Mouse (Mus musculus) CH12.LX (cell line): ENCODE results near the gene Cfap46. TPM values are rescaled to one million over a fixed set of nuclear protein-coding genes. Genes with fewer than 3 reads are reported as not detected.

Experiments
- DNase-seq: peaks from one replicate; pipeline ENCODE4 v3.0.0-alpha.2; 2013; ENCODE audit errors: extremely low read depth
- H3K27ac ChIP-seq: 2 replicates; pipeline ENCODE4 v1.5.1; 2012; ENCODE audit warnings: low read depth, mild to moderate bottlenecking, control low read depth, moderate library complexity; ENCODE audit not compliant: insufficient read depth
- H3K27me3 ChIP-seq: replicated peaks from 2 replicates; pipeline ENCODE3; 2012; ENCODE audit warnings: inconsistent platforms
- H3K36me3 ChIP-seq, 2 experiments: replicated peaks in 1 of 2; 2 replicates each; pipeline versions ENCODE3 to v1.6.1; 2012; ENCODE audit warnings: inconsistent platforms in 1 of 2, low read length in 1 of 2, mild to moderate bottlenecking in 1 of 2, mixed read lengths in 1 of 2, moderate library complexity in 1 of 2; ENCODE audit not compliant: control insufficient read depth in 1 of 2, insufficient read depth in 1 of 2
- H3K4me1 ChIP-seq, 2 experiments: 2 replicates each; pipeline ENCODE4 v1.6.1; 2012; ENCODE audit warnings: inconsistent platforms in 1 of 2, moderate library complexity in 1 of 2; ENCODE audit not compliant: insufficient read depth in 2 of 2, control insufficient read depth in 1 of 2
- H3K4me2 ChIP-seq: 2 replicates; pipeline ENCODE4 v1.6.1; 2012; ENCODE audit warnings: low read depth, mild to moderate bottlenecking, control low read depth; ENCODE audit not compliant: poor library complexity, insufficient read depth, severe bottlenecking
- H3K4me3 ChIP-seq, 3 experiments: fragments of 150-350 bp in 1 of 3; sonication (generic) in 1 of 3; replicated peaks in 1 of 3; 2 replicates each; pipeline versions ENCODE3 to v1.5.1; 2011 to 2012; ENCODE audit warnings: low read depth in 2 of 3, low read length in 2 of 3, mild to moderate bottlenecking in 2 of 3, moderate library complexity in 2 of 3, control low read depth in 1 of 3, improper control_type of control experiment in 1 of 3, inconsistent platforms in 1 of 3, mixed read lengths in 1 of 3; ENCODE audit not compliant: poor library complexity in 1 of 3
- H3K79me2 ChIP-seq: replicated peaks from 2 replicates; pipeline ENCODE4 v1.6.1; 2012; ENCODE audit warnings: mild to moderate bottlenecking, moderate library complexity; ENCODE audit not compliant: control insufficient read depth, poor library complexity, insufficient read depth, severe bottlenecking; ENCODE audit errors: extremely low read depth
- H3K9ac ChIP-seq: 2 replicates; pipeline ENCODE4 v1.6.1; 2012; ENCODE audit warnings: low read depth, mild to moderate bottlenecking, control low read depth, moderate library complexity; ENCODE audit not compliant: insufficient read depth
- H3K9me3 ChIP-seq: replicated peaks from 2 replicates; pipeline ENCODE3; 2012; ENCODE audit warnings: low read length, inconsistent platforms, mixed read lengths
- BHLHE40 ChIP-seq: IDR thresholded peaks from 2 replicates; pipeline ENCODE4 v1.6.1; 2011; ENCODE audit warnings: mild to moderate bottlenecking, low read depth, low read length, improper control_type of control experiment
- CHD1 ChIP-seq: IDR thresholded peaks from 2 replicates; pipeline ENCODE4 v1.6.1; 2012; ENCODE audit warnings: low read depth, low read length, improper control_type of control experiment, inconsistent platforms
- CTCF ChIP-seq, 2 experiments: IDR thresholded peaks in 1 of 2; conservative IDR thresholded peaks in 1 of 2; 2 replicates each; pipeline ENCODE4 v1.5.1; 2011 to 2012; ENCODE audit warnings: low read depth in 2 of 2, low read length in 2 of 2, improper control_type of control experiment in 1 of 2, inconsistent platforms in 1 of 2, mild to moderate bottlenecking in 1 of 2, moderate library complexity in 1 of 2
- EP300 ChIP-seq: IDR thresholded peaks from 2 replicates; pipeline ENCODE4 v1.6.1; 2011; ENCODE audit warnings: low read length, improper control_type of control experiment
- ETS1 ChIP-seq: conservative IDR thresholded peaks from 2 replicates; pipeline ENCODE4 v1.6.1; 2012; ENCODE audit warnings: low read depth, mild to moderate bottlenecking, inconsistent platforms, low read length, improper control_type of control experiment, moderate library complexity
- HCFC1 ChIP-seq: IDR thresholded peaks from 2 replicates; pipeline ENCODE4 v1.6.1; 2012; ENCODE audit warnings: low read depth, mild to moderate bottlenecking, inconsistent platforms, low read length, improper control_type of control experiment
- IRF4 ChIP-seq: IDR thresholded peaks from 2 replicates; pipeline ENCODE4 v1.6.1; 2014; ENCODE audit warnings: low read depth, mild to moderate bottlenecking, inconsistent platforms, low read length, improper control_type of control experiment
- JUND ChIP-seq: conservative IDR thresholded peaks from 2 replicates; pipeline ENCODE4 v1.6.1; 2011; ENCODE audit warnings: low read depth, low read length, improper control_type of control experiment
- KAT2A ChIP-seq: IDR thresholded peaks from 2 replicates; pipeline ENCODE4 v1.6.1; 2012; ENCODE audit warnings: low read length, improper control_type of control experiment, inconsistent platforms; ENCODE audit not compliant: insufficient replicate concordance
- MAFK ChIP-seq: IDR thresholded peaks from 2 replicates; pipeline ENCODE4 v1.6.1; 2011; ENCODE audit warnings: low read length, improper control_type of control experiment; ENCODE audit not compliant: insufficient replicate concordance
- MAX ChIP-seq: IDR thresholded peaks from 2 replicates; pipeline ENCODE4 v1.6.1; 2011; ENCODE audit warnings: low read length, improper control_type of control experiment
- MEF2A ChIP-seq: IDR thresholded peaks from 2 replicates; pipeline ENCODE4 v1.6.1; 2014; ENCODE audit warnings: low read depth, mild to moderate bottlenecking, inconsistent platforms, low read length, improper control_type of control experiment, borderline replicate concordance
- MYC ChIP-seq: IDR thresholded peaks from 2 replicates; pipeline ENCODE4 v1.6.1; 2011; ENCODE audit warnings: low read depth, mild to moderate bottlenecking, improper control_type of control experiment, low read length
- NELFE ChIP-seq: IDR thresholded peaks from 2 replicates; pipeline ENCODE4 v1.6.1; 2011; ENCODE audit warnings: low read depth, low read length, improper control_type of control experiment
- NRF1 ChIP-seq: IDR thresholded peaks from 2 replicates; pipeline ENCODE4 v1.6.1; 2014; ENCODE audit warnings: low read depth, mild to moderate bottlenecking, inconsistent platforms, low read length, improper control_type of control experiment, moderate library complexity
- POLR2A ChIP-seq: IDR thresholded peaks from 2 replicates; pipeline ENCODE4 v1.6.1; 2011; ENCODE audit warnings: low read depth, mild to moderate bottlenecking, improper control_type of control experiment, low read length
- RAD21 ChIP-seq: IDR thresholded peaks from 2 replicates; pipeline ENCODE4 v1.6.1; 2011; ENCODE audit warnings: low read depth, mild to moderate bottlenecking, low read length, improper control_type of control experiment, moderate library complexity
- RCOR1 ChIP-seq: conservative IDR thresholded peaks from 2 replicates; pipeline ENCODE4 v1.6.1; 2012; ENCODE audit warnings: low read depth, mild to moderate bottlenecking, inconsistent platforms, low read length, improper control_type of control experiment
- SMC3 ChIP-seq: IDR thresholded peaks from 2 replicates; pipeline ENCODE4 v1.6.1; 2011; ENCODE audit warnings: low read depth, low read length, improper control_type of control experiment
- TBP ChIP-seq: conservative IDR thresholded peaks from 2 replicates; pipeline ENCODE4 v1.6.1; 2011; ENCODE audit warnings: low read depth, low read length, improper control_type of control experiment
- USF1 ChIP-seq: IDR thresholded peaks from 2 replicates; pipeline ENCODE4 v1.6.1; 2014; ENCODE audit warnings: low read depth, mild to moderate bottlenecking, inconsistent platforms, low read length, improper control_type of control experiment
- USF2 ChIP-seq: conservative IDR thresholded peaks from 2 replicates; pipeline ENCODE4 v1.6.1; 2011; ENCODE audit warnings: low read depth, low read length, improper control_type of control experiment
- ZNF384 ChIP-seq: IDR thresholded peaks from 2 replicates; pipeline ENCODE4 v1.6.1; 2012; ENCODE audit warnings: low read depth, low read length, improper control_type of control experiment, inconsistent platforms
- dilution Hi-C: fragments of 300-500 bp; cut with MboI; formaldehyde crosslinking; loops from 2 replicates; pipeline ENCODE4 v1.14.3; 2020; ENCODE audit warnings: low sequenced_read_pairs; ENCODE audit not compliant: extremely low pct_unique_long_range_greater_than_20kb, extremely low pct_ligation_motif_present
- in situ Hi-C: fragments of 300-500 bp; cut with MboI; formaldehyde crosslinking; loops from 3 replicates; pipeline ENCODE4 v1.14.3; 2019; ENCODE audit warnings: low sequenced_read_pairs, low pct_ligation_motif_present, low pct_unique_long_range_greater_than_20kb, mixed read lengths
- polyA plus RNA-seq: library from polyadenylated mRNA; unstranded; fragments of >175 nt; gene quantifications from 2 replicates; pipeline ENCODE4 v1.2.1, GENCODE M21; 2012; ENCODE audit warnings: low read depth; ENCODE audit not compliant: insufficient read length
- total RNA-seq, 2 experiments: library from RNA; depleted of rRNA; stranded (reverse); fragments of 300-350 nt in 1 of 2; fragments of >200 nt in 1 of 2; gene quantifications; 2 replicates each; pipeline ENCODE4 v1.2.3; 2012 to 2014

Gene Cfap46
- total and polyA plus RNA-seq, 3 experiments, result 0.11 to 0.13 (median 0.11) TPM

GRCm38 (mm10) chr7:139591311-139591710 is 92.3 kb downstream of the Cfap46 start:
- in situ Hi-C loops (no loop called here), dilution Hi-C loops (no loop called here)
- Histone ChIP-seq H3K79me2 (no peaks in the 10 kb centered on the region), H3K4me1 (peaks cover 0 to 23% of the 10 kb centered on the region in 2 experiments; a peak in 2 of 4 replicates), H3K27ac (no peak overlapping the region), H3K9ac (no peak overlapping the region), H3K9me3 (no peaks in the 10 kb centered on the region), H3K36me3 (no peaks in the 10 kb centered on the region), H3K4me3 (no peak overlapping the region), H3K4me2 (no peak overlapping the region), H3K27me3 (peaks cover 21% of the 10 kb centered on the region)
- TF ChIP-seq NELFE (no peak), BHLHE40 (no peak), MAFK (no peak), RCOR1 (no peak), SMC3 (no peak)
- no peak for DNase-seq

DNA sequence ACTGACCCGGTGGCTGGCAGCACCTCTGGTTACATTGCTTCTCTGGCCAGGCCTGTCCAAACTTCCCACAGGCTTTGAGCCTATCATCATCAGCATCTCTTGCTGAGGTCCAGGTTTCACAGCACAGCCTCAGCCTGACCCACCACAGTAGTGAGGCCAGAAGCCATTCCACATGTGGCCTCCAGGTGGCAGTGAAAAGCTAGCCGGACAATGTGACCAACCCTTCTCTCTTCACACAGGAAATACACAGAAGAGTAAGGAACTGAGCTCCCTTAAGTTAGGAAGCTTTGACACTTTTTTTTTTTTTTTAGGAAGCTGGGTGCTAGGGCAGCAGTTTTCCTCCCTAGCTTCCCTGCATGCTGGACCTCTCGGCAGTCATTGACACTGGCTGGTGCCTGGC is 93.3 kb downstream of the Cfap46 start:
- no peaks in the 10 kb centered on the region for H3K79me2 ChIP-seq
- H3K9ac ChIP-seq, result no peak overlapping the region
- no peaks in the 10 kb centered on the region for H3K9me3 ChIP-seq
- TF ChIP-seq CTCF (conservative IDR thresholded peaks at IDR 0.05 in 1 of 2, IDR thresholded peaks at IDR 0.05 in 1 of 2; ENCODE audit: low read depth in 2 of 2, low read length in 2 of 2) (peak; percentile 73 to 81), EP300 (no peak), USF2 (no peak), MYC (peak; percentile 36; the same call in 1 of the 2 replicates), RAD21 (peak; percentile 61), CHD1 (no peak), SMC3 (peak; percentile 66), TBP (no peak), MAX (0 out of 2 replicates have a peak, but pooled peaks have one; percentile 29), MEF2A (no peak), USF1 (no peak)
- H3K27me3 ChIP-seq, result peaks cover 13% of the 10 kb centered on the region
- in situ Hi-C loops (no loop called here), dilution Hi-C loops (no loop called here)
- no peak overlapping the region for H3K27ac ChIP-seq
- DNase-seq, result peak; percentile 37
- peaks cover 0 to 18% of the 10 kb centered on the region in 2 experiments; a peak in 2 of 4 replicates for H3K4me1 ChIP-seq
- H3K36me3 ChIP-seq, result no peaks in the 10 kb centered on the region
- H3K4me2 ChIP-seq, result no peak overlapping the region
- H3K4me3 ChIP-seq, result no peak overlapping the region

- Histone ChIP-seq H3K4me1 (peaks cover 0 to 18% of the 10 kb centered on the region in 2 experiments; a peak in 2 of 4 replicates), H3K27ac (no peak overlapping the region), H3K27me3 (peaks cover 2% of the 10 kb centered on the region), H3K9ac (no peak overlapping the region), H3K9me3 (peaks cover 23% of the 10 kb centered on the region), H3K4me2 (no peak overlapping the region), H3K36me3 (no peaks in the 10 kb centered on the region), H3K79me2 (no peaks in the 10 kb centered on the region), H3K4me3 (no peak overlapping the region)
- TF ChIP-seq MYC (no peak), JUND (no peak), BHLHE40 (peak; percentile 85), HCFC1 (no peak), IRF4 (no peak), MAFK (no peak), NRF1 (no peak), KAT2A (no peak), MAX (peak; percentile 47; the same call in 1 of the 2 replicates), POLR2A (no peak), USF1 (peak; percentile 16; the same call in 1 of the 2 replicates), CTCF (conservative IDR thresholded peaks at IDR 0.05 in 1 of 2, IDR thresholded peaks at IDR 0.05 in 1 of 2; ENCODE audit: low read depth in 2 of 2, low read length in 2 of 2) (no peak), ETS1 (no peak), ZNF384 (no peak)
- dilution Hi-C loops, result no loop called here
- in situ Hi-C loops, result no loop called here
- DNase-seq, result peak; percentile 48
Measured at GRCm38 (mm10) chr7:139587919-139588318, 95.7 kb downstream of the Cfap46 start.
